Mouse (Mus musculus) granulocyte monocyte progenitor cell, adult 5-6 weeks (primary cell): Measurements from ENCODE around the gene Gm17428. TPM values are rescaled to one million over a fixed set of nuclear protein-coding genes. Genes with fewer than 3 reads are reported as not detected.
"Not testable (repeated sequence)": the region's sequence is repeated elsewhere in the genome, so short reads cannot be mapped to it uniquely, and the experiment has no call there.

Experiments used
- ATAC-seq: replicated peaks from 2 replicates; pipeline ENCODE4 v1.8.0; 2016; ENCODE audit warnings: mild to moderate bottlenecking, moderate TSS enrichment, inconsistent platforms; ENCODE audit not compliant: poor library complexity, severe bottlenecking
- total RNA-seq, 2 experiments: library from RNA; stranded (forward) in 1 of 2; stranded (reverse) in 1 of 2; fragments of 200-712, 200-1000 nt in 1 of 2; fragments of >200 nt in 1 of 2; fragmentation: Nextera tagmentation in 1 of 2; gene quantifications; 2 replicates each; pipeline ENCODE4 v1.2.3; 2014 to 2017

Gm17428 gene
- total RNA-seq (2014; fragmentation: Nextera tagmentation) (not detected in 2 replicates), total RNA-seq (2017) (not detected in 2 replicates)

DNA sequence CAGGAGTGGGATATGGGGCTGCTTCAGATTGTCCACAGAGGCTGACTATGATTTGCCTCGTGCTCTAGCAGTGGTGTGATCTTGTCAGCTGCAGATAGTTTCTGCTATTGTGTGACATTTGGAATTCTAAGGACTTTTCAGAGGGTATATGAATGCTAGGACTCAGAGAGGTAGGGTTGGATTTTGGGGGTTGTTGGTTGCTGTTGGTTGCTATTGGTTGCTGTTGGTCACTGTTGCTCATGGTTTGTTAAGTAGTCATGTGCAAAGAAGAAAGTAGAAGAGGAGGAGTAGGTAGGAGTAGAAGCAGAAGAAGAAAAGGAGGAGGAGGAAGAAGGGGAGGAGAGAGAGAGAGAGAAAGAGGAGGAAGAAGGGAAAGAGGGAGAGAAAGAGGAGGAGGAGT, at the start of gene Gm17428:
Gm17428 (plus strand) TSS at position 301 of the 400 bp plus-strand sequence.
- ATAC-seq = no peak

DNA sequence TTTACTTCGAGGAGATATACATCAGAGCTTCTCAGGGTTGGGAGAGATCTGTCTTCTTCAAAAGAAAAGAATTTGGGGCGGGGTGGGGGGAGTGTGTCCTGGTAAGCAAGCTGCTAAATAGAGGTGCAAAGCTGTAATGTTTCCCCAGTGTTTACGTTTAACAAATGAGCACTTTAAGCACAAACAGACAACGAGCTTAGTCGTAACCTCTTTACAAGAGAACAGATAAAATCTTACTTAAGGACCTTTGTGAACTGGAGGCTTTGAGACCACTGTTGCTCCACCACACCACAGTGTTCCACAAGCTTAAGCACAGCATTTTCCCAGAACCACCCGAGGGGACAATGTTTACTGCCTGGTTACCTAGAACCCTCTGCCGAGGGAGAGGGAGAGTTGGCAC, 49.4 kb upstream of the Gm17428 start:
- ATAC-seq = no peak

DNA sequence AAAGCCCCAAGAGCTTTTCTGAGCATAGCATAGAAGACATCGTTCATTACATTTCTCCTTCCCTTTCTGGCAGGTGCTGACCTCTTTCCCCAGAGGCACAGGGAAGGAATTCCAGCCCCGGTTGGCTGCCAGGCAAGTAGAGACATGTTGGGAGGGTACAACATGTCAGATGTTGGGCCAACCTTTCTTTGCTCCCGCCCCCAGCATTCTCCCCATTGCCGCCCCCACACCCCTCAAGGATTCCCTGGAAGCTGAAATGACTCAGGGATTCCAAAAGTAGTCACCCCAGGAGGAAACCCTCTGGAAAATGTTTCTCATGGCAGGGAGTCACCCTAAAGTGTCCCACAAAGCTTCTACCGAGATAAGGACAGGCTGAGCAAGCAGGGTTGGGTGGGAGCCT, 46.9 kb upstream of the Gm17428 start:
- no peak for ATAC-seq

DNA sequence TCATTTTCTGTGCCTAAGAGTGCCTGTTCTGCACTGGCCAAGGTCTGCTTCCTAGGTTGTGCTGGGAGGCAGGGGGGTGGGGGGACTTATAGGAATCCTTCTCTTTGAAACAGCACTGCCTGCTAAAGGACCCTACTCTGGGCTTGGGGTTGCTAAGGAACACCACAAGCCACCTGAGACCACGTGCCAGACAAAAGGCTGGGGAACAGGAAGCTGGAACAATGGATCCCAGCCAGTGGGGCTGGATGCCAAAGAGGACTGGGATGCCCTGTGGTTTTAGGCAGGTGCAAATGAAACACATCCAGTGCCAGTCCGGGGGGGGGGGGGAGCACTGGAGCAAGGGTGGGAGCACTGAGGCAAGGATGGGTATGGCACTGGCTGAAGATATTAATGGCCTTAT, 46.3 kb upstream of the Gm17428 start:
- no peak for ATAC-seq

DNA sequence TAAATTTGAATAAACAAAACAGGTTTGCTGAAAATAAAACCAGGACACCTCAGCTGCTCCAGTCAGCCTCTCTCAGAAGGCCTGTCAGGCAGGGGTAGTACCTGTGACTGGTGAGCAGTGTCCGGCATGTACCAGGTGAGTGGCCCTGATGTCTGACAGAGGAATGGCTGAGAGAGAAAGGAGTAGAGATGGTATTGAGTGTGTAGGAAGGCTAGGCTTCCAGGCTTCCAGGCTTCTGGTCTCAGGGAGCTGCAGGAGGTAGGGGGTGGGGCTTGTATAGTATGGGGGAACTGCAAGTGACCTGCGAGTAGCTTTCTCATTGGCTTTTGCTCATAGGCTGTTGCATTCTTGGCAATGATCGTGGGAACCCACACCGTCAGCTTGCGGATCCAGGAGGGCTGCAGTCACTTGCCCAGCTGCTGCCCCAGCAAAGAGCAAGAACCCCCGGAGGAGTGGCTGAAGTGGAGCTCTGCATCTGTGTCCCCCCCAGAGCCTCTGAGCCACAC, 44.0 kb upstream of the Gm17428 start, which contains the start of gene Il25:
Il25 (plus strand) TSS at position 51 of the 506 bp plus-strand sequence.
- no peak for ATAC-seq

DNA sequence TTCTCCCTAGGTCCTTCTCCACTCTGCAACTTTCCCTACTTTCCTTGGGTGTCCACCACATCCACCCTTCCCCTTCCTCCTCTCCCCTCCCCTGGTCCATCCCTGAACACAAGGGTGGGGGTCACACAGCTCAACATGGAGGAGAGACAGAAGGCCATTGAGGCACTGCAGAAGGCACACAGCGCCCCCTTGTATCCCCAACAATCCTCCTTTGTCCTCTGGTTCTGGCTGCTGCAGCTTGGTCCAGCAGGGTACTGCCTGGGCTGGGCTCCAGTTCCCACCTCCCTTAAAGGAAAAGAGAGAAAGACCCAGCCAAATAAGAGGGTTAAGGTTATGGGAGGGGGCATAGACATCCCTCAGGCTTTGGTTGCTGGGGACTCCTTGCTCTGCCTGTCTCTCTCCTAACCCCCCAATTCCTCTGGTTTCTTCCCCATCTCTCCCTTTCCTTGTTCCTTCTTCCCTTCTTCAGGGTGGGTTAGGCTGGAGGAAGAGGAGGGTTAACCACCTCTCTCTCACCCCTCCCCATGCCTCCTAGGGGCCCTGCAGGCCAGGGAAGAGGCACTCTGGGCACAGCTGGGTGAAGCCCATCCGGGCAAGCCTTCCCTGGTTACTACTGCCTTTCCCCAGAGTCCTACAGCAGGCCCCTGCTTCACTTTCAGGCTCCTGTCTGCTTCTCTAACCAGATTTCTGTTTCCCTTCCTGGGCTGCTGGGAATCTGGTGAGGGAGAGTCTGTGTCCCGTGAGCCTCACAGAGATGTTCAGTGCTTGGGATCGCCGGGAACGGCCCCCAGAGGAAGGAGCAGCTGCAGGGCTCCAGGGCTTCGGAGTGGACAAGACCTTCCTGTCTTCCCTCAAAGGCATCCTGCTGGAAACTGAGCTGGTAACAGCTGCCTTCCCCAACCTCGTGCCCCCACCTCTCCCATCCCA, 40.6 kb upstream of the Gm17428 start, which contains the start of gene Cmtm5:
Cmtm5 (plus strand) TSS at position 358 of the 927 bp plus-strand sequence.
- ATAC-seq = no peak

DNA sequence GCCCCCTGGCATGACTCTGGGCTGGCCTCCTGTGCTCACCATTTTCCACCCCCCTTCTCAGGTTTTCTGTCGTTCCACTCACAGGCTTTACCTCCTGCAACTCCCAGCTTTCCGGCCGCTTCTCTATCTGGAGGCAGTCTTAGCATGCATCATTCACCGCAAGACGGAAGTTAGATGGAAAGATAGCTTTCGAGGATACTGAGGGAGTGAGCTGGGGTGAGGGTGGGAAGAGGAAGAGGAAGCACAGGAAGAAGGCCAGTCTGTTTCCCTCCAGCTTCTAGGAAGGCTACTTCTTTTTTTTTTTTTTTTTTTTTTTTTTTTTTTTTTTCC, 39.9 kb upstream of the Gm17428 start:
- ATAC-seq = peak; percentile 74

DNA sequence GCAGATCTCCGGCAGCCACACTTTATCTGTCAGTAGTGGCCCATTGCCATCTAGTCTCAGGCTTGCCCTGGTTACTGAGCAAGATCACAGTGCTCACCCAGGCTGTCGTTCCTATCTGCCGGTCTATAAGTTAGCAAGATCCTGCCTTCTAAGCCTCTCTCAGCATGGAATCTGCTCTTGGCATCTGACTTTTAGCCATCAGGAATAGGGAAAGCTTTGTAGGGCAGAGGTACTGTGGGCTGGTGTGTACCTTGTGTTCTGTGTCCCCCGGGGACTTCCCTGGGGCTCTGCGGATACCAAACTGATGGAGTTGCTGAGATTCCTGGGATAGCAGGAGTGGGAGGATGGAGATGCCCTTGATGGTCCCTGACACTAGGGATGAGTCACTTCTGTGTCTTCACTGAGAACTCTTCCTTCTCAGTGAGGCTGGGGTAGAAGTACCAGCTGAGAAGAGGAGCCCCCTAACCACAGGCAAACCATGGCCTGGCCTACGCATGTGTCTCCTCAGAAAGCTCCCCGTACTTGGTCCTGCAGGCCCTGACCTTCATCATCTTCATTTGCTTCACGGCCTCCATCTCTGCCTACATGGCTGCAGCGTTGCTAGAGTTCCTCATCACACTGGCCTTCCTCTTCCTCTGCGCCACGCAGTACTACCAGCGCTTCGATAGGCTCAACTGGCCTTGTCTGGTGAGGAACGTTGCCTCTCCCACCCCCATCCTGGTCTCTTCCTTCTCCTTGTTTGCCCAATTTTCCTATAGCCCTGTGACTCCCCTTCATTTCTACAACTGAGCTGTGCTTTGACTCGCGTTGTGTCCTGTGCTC, 39.2 kb upstream of the Gm17428 start:
- ATAC-seq = no peak

DNA sequence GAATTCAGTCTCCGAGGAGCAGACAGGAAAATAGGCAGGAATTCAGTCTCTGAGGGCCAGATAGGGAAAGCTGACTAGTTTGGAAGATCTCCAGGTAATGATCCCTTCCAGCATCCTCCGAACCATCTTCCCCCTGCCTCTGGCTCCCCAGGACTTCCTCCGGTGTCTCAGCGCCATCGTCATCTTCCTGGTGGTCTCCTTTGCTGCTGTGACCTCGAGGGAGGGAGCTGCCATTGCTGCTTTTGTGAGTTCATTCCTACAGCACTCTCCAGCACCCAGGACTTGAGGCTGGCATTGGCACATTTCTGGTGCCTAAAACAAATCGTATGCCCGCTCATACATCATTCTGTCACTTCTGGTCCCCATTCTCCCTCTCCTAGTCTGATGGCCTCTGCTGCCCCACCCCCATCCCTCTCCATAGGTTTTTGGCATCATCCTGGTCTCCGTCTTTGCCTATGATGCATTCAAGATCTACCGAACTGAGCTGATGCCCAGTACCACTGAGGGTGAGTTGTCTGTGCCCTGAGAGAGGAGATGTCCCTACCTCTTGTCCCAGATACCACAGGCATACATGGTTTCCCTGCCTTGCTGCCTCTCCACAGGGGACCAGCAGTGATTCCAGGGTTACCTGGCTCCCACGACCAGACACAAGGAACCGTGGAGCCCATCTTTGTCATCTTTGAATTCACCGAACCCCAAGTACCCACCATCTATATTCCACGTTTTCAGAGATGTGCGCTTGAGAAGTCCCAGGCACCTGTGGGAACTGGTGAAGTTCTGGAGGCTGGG, 38.1 kb upstream of the Gm17428 start:
- no peak for ATAC-seq

DNA sequence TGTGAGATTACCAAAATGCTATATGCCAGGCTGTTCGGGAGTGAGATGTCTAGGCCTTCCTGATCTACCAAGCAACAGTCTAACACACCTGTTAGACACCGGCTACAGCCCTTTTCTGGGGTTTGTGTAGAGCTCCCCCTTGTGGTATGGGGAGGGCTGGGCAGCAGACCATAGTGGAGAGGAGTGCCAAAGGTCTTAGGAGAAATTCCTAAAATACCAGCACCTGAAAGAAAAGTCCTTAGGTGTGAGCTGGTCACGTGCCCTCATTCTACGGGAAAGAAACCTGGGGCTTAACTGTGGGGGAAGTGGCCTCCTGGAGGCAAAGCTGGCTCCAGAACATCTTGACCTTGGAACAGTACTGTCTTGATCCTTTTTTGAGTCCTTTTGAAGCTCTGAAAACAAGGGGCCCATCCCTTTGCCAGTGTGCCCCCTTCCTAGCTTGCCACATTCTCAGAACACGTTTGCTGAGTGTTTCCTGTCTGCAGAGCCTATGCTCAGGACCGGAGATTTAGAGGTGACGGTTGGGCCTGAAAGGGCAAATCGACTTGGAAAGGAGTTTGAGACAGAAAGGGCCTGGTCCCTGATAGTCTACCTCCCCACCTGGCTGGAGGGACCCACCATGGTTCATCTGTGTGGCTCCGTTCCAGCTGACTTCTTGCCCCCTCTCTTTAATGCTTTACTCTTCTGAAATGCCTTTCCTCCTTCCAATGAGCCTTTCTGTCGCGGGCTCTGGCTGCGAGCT, 37.1 kb upstream of the Gm17428 start:
- peak; percentile 53; the same call in 1 of the 2 replicates for ATAC-seq

DNA sequence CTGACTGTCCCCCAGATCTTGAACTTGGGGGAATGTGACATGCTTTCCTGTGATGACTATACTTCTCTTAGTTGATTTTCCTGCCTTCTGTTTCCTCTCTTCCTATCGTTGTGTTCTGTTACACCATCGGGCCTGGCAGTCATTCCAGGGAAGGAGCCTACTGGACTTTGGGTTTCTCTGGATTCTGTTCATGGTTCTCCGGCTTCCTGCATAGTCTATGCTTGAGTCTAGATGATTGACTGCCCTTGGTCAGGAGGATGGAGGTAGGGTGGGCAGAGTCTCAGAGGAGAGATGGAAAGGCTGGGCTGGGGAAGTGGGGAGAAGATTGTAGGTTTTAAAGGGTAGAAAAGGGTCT, 36.6 kb upstream of the Gm17428 start:
- no peak for ATAC-seq

DNA sequence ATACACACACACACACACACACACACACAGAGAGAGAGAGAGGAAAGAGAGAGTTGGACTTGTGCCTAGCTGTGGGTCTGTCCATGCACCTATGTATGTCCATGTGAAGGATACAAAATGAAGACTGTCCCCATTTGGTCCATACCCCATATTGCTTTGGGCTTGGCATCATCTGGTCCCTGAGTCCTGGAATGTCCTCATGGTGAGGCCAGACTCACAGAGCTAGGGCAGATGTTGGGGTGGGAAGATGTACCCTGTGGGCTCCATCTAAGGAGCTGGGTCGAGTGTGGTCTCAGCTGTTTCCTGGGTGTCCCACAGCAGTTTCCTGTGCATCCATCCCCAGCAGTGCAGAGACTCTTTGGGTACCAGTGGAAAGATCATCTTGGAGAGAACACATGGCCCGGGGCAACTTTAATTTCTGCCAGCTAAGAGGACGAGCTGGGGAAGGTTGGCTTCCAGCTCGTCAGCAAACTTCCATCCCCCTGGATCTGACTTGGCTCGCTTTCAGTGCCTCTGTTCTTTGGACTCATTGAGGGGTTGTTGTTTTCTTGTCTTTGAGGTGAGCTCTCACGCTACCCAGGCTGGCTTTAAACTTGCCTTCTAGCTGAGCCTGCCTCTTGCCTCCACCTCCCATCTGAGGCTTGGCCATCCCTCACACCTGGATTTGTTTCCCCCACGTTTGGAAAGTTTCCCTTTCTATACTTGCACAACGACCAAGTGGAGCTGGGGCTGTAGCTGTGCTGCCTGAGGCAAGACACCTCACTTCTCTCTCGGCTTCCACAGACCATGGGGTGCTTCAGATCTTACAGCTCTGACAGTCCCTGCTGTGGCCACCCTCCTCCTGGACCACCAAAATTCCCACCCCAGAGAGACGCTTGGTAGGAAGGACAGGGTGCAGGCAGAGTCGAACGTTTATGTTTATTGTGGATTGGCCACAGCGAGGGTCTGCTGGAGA, 35.4 kb upstream of the Gm17428 start:
- no peak for ATAC-seq

DNA sequence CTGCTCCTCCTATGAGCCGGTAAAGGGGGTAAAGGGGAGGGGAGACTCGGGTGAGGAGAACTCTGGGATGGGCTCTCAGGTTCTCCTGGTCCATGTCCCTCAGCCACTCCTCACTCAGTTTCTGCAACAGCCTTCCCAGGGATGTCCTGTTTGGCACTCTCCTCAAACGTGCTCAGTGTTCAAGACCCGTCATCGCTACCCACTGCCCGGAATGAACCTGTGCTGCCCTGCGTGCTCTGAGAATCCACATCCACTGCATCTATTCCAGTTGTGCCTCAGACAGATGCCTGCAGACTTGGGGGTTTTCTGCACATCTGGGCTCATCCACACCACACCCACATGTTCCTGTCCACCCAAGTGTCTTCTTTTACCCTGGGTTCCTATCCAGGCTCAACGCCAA, 34.3 kb upstream of the Gm17428 start:
- no peak for ATAC-seq

DNA sequence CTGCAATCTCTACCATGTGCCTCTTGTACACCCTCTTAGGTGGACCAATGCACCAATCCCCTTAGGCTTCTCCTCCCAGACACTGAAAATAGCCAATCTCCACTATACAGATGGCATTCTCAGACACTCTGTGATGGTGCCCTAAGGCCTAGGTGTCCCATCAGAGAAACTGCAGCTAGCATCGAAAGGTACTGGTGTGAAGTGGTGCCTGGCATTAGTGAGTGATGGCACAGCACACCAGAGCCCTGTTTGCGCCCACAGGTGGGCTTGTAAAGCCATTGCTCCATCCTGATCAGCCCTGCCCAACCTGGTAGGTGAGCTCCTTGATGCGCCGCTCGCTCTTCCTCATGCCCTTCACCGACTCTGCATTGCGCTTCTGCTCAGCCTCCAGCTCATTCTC, 32.8 kb upstream of the Gm17428 start:
- no peak for ATAC-seq

DNA sequence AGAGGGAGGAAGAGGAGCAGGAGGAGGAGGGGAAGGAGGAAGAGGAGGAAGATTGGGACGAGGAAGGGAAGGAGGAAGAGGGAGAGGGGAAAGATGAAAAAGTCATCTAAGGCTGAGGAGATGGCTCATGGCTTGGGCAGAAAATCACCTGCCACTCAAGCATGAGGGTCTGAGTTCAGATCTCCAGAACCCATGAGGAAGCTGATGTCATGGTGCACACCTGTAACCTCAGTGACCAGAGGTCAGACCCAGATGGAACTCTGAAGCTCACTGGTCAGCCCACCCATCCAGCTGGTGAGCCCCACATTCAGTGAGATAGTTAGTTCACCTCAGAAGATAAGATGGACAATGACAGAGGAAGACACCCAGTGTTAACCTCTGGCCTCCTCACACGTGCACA, 31.8 kb upstream of the Gm17428 start:
- no peak for ATAC-seq

DNA sequence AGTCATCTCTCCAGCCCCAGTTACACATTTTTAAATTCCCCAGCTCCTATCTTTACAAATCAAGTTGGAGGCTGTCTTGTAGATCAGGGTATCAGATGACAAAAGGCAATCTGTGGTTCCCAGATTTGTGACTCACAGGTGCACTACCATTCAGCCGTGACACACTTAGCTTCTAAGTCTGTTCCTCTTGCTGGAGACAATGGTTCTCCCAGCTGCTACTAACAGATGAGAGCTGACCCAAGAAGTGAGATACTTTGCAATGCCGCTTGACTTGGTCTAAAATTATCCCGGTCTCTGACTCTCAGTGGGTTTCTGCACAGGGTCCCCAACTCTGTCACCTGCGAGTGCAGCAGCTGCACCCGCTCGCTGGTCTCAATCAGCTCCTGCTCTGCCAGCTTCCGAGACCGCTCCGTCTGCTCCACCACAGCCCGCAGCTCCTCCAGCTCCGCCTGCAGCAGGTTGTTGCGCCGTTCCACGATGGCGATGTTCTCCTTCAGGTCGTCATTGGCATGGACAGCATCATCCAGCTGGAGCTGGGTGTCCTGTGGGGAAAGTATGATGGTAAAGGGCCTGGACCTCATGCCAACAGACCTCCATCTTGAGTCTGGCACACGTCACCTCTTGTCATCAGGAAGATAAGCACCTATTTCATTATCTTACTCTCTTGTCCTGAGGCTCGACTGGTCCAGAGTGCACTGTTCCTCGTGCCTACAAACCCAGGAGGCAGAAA, 30.6 kb upstream of the Gm17428 start:
- no peak for ATAC-seq

DNA sequence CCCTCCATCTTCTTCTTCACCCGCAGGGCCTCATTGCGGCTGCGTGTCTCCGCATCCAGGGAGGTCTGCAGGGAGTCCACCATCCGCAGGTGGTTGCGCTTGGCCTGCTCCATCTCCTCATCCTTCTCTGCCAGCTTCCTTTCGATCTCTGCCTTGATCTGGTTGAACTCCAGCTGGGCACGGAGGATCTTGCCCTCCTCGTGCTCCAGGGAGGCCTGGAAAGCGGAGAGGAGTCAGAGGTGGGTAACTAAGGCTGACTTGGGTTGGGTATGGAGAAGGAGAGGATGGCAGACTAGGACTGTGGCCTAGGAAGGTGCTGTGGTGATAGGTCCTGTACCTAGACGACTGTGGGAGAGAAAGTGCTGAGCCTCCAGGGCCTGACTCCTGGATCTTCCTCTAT, 29.7 kb upstream of the Gm17428 start:
- ATAC-seq = not testable (repeated sequence)

DNA sequence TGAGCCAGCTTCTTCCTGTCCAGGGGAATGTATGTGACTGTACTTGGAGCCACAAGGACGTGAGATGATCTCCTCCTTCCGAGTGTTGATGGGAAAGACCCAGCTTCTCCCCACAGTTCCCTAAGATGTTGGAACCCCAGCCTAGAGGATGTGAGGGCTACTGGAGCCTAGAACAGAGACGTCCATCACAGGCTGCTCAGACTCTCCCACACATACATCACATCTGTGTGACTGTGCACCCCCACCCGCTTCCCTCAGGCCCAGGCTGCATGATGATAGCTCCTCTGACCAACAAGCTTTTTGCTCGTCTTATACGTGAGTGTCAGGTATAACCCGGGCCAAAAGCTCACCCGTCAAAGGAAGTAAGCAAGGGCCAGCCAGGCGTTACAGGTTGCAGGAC, 28.0 kb upstream of the Gm17428 start:
- no peak for ATAC-seq
